Mouse (Mus musculus): ENCODE results near the gene Shank2. TPM values are rescaled to one million over a fixed set of nuclear protein-coding genes. Genes with fewer than 3 reads are reported as not detected.
A peak's percentile ranks its signal among the peaks of the same experiment; 100 is the strongest.

The Shank2 gene
- total RNA-seq, 4 experiments from 2014 or later = 15.1 to 28.5 (median 23.6) TPM

DNA sequence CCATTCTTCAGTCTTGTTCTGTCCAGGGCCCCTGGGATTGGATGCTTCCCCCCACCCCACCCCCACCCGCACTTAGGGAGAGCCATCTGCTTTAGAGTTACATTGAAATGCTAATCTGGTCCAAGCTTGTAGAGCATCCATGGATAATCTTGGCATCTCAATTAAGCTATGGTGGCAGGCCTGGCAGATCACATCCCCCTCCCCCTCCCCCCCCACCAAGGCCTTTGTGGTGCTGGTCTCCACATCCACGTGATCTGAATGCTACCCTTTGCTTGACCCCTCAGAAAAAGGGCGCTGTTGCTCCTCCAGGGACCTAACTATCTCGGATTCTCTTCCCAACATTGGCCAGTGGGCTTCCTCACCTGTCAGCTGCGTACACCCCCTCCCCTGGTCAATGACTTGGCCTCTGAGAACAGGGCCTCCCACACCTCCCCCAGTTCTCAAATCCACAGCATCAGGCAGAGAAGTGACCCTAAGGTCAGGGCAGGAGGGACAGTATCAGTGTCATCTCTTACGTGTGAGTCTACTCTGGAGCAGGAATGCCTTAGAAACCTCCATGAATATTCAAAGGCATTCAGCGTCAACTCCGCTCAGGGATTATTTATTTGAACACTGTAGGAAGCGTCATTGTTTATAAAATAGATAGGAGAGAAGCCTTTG, 104.8 kb downstream of the Shank2 start:
- DNase-seq = no peak

DNA sequence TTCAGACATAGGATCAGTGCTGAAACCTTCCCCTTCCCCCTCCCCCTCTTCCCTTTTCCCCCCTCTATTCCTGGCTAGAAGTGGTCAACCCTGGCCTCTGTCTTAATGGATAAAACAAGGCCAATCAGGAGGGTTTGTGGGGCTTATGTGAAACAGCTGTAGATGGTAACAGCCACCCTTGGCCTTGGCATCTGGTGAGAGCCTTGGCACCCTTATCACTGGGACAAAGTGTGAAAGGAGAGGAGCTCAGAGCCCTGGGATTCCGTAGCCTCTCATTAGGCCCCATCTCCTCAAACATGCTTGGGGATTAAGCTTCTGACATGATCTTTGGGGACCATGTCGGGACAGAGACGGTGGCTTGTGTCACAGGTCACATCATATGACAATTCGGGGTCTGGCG, 106.4 kb downstream of the Shank2 start:
- DNase-seq = no peak

DNA sequence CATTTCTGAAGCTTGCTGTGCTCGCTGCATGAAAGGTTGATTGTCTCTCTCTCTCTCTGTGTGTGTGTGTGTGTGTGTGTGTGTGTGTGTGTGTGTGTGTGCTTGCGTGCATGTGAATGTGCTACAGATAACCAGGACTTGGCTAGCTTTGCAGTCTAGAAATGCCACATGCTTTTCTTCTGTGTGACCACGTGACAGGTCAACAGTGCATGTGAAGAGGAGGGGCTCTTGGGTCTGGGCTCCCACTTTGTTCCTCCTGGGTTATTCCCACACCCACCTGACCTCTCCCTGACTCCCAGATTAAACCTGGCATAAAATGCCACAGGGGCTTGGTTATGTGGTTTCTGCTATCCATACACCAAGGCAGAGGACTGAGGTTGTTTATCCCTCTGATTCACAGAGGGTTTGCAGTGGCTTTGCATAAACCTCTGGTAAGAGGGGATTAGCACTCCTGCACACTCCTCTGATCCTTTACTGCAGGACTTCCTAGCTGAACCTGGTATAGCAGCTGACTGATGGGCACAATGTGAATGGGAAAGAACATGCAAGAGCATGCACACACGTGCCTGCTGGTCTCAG, 109.4 kb downstream of the Shank2 start:
- DNase-seq = no peak

DNA sequence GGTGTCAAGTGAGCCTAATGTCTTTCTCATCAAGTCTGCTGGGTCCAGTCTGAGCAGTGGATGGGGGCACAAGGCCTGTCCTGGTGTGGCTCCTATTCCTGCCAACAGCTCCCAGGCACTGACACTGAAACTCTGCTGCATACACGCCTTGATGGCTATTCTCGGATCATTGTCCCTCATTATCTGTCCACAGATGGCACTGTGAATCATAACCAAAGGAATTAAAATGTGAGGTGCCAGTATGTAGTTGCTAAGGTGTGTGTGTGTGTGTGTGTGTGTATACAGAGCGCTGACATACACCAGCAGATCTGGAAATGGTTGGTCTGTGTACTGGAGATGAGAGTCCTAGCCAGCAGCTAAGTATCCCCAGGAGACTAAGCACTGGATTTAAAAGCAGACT, 110.3 kb downstream of the Shank2 start:
- DNase-seq = no peak

DNA sequence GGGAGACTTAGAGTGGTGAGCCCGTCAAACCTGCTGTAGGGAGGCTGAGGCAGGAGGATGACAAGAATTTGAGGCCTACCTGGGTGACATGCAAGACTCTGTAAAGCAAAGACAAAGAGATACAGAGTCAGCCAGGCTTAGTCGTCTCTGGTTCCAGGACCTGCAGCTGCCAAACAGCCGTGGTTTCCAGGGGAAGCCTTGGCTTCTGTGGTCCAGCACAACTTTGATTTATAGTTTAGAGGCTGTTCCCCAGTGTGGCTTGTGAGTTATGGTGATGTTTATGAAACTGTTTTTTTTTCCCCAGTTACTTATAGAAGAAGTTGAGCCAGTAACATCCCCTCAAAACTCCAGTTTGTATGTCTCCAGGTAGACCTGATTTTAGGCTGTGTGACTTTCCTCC, 112.5 kb downstream of the Shank2 start:
- no peak for DNase-seq

DNA sequence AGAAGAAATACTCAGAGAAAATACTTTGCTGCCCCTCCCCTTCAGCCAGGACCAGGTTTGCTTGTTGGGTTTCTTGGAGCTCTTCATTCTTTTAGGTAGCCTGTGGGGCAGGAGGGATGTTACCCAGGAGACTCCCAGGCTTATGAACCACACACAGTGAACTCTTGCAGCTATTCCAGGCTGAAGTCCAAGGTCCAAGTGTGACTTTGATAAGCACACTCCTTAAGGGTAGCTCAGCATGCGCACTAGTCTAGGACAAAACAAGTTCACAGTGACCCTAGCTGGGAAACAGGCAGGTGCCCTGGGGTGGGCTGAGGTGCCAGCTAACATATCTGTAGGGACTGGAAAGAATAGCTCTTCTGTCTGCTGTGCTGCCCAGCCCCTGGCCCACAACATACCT, 117.8 kb downstream of the Shank2 start:
- DNase-seq = no peak

DNA sequence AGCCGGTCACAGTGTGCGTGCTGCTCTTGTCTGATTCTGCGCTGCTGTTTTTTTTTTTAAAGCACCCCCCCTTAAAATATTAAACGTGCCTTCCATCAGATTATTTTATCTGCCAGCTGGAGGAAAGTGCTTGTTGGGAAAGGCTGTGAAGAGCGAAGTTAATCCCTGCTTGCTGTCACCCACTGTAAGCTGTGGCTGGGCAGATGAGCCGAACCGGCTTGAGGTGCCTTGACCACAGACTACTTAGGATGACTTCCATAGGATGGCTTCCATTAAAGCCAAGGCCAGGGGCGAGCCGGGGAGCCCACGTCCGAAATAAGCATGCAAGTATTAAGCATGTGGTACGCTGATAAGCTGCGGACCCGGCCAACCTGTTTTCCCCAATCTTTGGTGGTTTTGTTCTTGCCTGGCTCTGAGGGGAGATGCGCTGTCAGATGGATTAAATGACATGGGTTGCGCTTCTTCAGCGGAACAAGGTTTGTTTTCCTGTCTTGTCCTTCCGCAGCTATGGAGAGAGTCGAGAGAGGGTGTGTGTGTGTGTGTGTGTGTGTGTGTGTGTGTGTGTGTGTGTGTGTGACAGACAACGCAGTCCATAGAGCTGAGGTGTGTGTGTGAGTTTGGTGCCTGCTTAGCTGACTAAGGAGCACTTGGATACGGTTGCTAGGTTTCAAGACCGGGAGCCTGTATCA, 131.1 kb downstream of the Shank2 start:
- DNase-seq = no peak

DNA sequence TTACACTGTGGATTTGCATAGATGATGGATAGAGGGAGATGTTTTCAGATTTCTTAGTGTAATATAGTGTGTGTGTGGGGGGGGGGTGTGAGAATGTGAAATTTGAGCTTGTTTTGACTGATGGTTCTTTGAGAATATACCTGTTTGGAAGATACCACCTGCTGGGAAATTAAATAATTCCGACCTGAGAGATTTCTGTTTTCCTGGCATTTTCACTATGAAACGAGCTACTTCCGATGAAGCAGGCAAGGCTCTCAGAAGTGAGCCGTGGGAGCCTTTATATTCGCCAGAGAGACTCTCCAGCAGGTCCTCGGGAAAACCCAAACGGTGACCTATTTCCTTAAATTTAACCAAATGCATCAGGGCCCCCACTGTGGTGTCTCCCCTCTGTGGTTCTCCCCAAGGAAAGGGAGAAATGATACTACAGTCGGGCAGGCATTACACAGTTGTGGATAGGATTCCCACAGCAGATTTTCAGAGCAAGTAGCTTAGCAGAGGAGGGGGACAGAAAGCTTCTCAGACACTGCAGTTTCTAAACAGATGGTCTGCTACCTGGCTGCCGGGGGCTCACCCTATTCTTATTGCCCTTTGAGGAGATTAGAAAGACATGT, 131.8 kb downstream of the Shank2 start:
- DNase-seq = no peak

DNA sequence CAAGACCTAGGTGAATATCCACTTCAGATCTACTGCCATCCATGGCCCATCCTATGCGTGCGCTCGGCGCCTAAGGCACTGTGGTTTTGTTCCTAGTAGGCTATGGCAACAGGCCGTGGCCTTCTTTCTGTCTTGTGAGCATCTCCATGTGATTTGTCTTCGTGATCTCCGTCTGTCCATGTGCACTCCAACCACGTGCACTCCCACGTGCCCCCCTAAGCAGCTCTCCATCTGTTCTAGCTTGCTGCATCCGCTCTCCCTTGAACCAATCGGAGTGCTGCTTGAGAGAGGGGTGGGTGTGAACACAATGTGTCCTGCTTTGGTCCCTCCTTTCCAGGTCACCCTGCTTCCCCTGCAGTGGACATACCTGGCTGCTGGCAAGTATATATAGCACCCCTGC, 133.0 kb downstream of the Shank2 start:
- DNase-seq = no peak

DNA sequence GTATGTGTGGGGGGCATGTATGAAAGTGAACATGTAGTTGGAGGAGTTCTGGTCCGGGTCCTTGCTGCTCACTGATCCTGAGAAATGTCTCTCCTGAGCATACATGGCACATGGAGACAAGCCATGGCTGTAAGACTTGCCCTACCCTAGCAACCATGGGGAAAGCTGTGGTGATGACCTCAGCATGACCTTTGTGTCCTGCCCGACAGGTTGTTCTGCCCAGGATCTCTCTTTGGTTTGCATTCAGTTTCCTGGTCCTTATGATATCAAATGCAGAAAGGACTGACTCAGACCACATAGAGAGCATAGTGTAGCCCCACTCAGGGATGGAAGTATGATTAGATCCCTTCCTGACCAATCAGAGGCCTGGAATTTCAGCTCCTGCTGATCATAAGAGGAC, 136.1 kb downstream of the Shank2 start:
- DNase-seq = no peak

DNA sequence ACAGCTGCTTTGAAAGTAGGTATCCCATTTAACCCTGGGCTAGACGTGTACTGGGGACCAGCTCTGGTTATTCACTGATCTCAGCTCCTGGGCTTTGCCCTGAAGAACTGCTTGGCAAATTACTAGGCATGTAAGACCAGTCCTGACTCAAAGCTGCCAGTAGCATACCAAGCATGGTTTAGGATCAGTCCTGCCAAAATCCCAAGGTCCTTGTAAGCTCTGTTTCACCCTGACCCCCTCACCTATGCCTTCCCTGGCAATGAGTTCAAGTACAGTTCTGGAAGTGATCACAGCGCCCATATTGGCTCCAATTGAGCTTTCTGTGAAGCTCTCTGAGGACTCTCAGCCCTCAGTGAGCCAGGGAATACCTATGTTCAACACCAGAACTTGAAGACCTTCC, 136.7 kb downstream of the Shank2 start:
- DNase-seq = peak; percentile 36

DNA sequence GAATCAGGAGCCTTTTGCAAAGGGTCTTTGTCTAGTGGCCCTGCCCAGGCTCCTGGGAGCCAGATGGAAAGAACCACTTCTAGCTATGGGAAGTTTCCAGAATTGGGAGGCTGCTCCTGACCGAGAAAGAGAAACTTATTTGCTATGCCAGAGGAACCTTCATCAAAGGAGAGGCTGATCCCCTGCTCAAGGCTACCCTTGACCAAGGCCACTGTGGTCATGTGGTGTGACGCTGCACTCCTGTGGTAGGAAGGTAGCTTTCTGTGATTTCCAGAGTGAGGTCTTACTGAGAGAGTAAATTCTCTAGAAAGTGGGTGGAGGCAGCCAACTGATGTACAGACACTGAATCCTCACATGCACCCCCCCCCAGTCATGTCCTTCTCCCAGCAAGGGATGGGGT, 138.0 kb downstream of the Shank2 start:
- peak; percentile 64 for DNase-seq

DNA sequence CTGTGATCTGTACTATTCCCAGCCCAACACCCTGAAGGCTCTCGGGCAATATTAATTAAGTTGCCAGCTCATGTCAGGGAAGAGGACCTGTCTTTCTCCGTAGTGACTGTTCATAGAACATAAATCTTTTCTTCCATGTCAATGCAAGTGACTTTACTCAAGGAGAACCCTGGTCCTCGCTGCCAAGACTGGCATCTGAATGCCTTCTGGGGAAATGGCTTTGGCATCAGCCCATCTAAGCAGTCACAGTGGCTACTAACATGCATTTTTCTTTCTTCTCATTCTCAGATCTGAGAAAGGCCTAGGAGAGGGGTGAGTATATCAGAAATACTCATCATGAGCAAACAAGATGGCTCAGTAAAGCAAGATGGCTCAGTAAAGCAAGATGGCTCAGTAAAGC, 138.7 kb downstream of the Shank2 start:
- peak; percentile 67 for DNase-seq

DNA sequence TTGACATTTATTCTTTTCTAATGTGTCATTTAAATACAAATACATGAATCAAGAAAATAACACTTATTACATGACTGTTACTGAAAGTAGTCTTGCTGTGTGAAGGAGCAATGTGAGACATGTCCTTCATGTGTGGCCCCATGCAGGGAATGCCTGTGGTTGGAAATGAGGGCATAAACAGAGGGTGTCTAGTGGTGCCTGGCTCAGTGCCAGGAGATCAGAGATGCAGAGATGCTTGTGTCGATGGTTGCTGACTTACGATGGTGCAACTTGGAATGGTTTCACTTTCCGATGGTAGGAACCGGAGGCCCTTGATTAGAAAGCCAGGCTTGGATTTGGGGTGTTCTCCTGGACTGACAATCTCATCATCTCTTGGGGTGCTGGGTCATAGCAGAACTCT, 140.3 kb downstream of the Shank2 start:
- DNase-seq = no peak

DNA sequence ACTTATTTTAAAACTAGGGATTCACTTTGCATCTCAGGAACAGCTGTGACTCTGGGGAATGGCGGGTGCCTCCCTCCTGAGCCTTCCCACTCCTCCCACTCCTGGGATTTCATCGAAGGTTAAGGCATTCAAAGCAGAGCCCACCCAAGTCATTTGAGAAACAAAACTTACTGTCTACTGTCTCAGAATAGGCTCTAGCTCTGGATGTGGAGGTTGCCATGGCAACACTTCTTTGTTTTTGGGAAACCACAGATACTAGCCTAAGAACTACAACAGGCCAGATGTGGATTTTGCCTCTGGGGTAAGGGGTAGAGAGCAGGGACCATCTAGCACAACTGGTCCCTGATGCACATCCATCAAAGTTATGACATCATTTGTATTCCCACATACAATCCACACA, 142.2 kb downstream of the Shank2 start:
- DNase-seq = no peak

DNA sequence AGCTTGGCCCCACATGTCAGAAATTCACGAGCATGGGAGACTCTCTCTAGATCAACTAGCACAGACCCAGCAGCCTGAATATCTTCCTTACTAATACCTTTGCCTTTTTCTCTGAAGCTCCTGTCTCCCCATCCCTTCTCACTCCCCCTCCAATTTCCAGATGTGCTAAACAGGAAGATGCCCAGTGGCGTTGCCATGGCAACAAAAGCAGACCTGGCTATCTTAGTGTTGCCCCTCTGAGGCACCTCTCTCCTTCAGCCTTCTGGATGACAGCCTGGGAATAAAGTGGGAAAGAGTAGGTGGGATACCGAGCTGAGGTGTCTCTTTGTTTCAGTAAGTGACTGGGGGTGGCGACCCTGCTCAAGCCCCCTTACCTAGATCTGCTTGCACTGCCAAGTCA, 146.4 kb downstream of the Shank2 start:
- no peak for DNase-seq

DNA sequence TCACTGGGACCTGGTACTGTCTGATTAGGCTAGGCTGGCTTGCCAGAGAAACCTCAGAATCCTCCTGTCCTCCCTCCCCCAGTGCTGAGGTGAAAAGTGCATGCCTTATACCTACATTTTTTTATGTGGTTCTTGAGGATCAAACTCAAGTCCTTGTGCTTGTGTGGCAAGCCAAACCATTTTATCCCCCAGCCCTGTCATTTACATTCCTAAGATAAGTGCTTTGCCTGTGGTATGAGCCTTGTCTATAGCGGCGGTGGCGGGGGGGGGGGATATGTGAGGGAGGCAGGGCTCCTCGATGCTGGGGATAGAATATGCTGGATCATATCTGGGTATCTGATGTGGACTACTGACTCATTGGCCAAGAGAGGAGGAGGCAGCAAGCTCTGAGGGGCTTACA, 151.4 kb downstream of the Shank2 start:
- DNase-seq = no peak

DNA sequence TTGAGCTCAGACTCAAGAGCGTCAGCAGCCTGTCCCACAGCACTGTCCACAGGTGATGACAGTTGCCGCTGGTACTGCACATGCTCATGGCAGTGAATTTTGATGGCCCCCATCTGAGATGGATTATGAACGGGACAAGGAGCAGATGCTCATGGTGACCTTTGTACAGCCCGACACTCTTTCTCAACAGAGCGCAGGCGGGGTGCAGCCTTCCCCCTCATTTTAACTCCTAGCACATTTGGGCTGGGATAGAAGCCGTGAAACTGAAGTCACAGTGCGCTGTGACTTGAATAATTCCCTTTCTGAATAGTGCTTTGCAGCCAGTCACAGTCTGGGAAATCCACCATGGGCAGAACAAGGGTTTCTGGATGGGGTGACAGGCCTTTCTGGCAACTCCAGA, 152.0 kb downstream of the Shank2 start:
- no peak for DNase-seq

DNA sequence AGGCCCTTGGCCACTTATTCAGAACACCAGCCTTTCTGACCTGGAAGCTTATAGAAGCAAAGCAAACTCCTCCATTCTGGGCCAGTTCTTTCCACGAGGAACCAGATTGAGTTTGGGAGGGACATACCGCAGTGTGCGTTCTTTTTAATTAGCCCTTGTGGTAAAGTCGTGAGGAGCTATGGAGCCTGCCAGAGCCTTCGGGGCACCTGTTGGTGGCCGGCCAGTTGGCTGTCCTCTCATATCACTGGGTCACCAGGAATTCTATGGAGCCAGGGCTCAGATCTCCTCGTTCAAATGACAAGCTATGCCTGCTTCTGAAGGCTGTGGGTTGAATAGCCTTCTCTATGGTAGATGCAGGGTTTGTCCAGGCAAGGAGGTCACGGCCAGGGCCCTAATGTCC, 156.2 kb downstream of the Shank2 start:
- DNase-seq = no peak

DNA sequence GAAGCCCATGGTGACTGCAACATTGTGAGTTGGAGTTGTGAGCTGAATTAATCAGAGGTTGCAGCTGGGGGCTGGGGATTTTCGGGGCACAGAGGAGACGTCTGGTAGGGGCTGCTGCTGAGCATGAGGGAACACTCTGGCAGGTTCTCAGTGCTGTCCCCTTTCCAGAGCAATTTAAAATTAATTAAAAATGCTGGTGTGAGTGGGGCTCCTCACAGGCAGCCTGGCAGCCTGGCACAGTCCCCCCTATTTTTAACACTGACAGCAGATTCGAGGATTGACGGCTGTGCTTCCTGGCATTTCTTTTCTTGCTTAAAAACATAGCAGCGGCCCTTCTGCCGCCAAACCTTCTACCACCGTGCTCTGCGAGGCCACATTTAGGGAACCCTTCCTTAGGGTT, 157.8 kb downstream of the Shank2 start:
- no peak for DNase-seq

DNA sequence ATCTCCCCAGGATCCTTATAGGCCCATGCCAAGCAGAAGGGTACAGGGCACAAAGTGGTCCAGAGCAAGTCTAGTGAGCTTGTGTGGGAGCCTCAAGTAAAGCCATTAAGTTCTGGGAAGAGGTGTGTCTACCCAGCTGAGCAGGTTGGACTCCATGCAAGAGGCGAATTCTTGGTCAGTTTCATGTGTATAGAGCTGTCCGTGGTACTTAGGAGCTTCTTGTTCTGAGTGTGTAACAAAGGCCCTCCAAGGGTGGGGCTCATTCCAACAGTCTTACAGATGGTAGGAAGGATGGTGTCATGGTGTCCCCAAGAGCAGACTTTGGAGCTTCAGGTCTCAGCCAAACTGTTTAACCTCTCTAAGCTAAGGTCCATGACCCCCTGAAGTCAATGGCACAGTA, 158.3 kb downstream of the Shank2 start:
- no peak for DNase-seq

DNA sequence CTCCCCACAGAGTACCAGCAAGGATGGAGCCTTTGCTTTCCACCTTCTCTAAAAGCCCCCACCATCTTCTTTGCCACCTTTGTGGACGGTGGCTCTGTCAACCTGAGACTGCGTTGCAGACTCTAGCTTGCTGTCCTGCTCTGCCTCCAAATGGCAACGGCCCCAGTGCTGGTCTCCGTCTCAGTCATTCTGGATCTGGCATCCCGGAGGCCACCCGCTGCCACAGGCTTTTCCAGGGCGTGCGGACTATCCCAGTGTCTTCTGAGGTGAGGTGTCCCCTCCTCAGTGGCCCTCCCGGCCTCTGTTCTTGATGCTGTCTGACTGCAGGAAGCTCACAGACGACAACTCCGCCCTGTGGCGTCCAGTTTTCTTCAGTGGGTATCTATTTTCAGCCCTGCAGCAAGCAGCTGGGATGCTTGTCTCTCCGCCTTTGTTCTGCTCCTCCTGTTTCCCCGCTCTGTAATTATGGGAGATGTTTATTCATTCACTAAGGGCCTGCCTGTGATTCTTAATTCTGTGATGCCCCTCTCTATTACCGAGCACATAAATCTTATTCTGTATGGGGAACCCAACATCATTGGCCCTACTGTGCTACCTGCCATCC, 159.0 kb downstream of the Shank2 start:
- no peak for DNase-seq

DNA sequence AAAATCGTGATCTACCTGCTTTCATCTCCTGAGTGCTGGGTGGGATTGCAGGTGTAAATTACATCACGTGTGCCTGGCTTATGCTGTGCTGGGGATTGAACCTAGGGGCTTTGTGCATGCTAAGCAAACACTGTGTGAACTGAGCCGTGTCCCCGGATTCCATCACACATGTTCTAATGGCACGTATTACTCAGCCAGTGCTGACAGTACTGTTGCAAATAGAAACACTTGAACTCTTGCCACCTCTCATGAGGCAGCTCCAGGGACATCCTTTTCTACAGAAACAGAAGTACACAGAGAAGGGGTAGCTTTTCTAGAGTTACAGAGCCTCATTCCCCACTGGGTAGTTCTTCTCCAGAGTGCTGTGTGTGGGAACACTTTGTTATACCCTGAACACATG, 168.5 kb downstream of the Shank2 start:
- no peak for DNase-seq

All from adrenal gland, adult 8-10 months (tissue).